Mouse (Mus musculus) fat pad, adult 2 months (tissue): ENCODE data around the gene Aqp2.

ENCODE experiments used
- DNase-seq: peaks from one replicate; pipeline ENCODE4 v3.0.0-alpha.2; 2011; ENCODE audit warnings: low read depth, low spot score; ENCODE audit errors: extremely low read depth

The Aqp2 gene

DNA sequence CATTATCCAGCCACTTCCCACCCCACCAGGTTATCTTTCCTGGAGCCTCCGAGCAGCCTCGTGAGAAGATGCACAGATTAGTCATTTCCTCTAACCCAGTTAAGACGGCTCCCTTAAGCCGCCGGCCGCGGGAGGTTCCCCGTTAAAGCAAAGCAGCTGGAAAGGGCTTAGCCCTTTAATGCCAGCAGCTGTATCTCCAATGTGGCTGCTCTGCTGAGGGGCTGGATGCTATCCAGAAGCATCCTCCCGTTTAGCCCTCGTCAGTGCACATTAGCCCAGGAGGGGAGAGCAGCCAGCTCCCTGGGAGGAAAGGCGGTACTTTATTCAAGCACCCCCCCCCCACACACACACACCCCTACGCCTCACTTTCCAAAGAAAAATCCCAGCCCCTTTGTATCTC, 35.9 kb downstream of the Aqp2 start:
- no peak for DNase-seq

DNA sequence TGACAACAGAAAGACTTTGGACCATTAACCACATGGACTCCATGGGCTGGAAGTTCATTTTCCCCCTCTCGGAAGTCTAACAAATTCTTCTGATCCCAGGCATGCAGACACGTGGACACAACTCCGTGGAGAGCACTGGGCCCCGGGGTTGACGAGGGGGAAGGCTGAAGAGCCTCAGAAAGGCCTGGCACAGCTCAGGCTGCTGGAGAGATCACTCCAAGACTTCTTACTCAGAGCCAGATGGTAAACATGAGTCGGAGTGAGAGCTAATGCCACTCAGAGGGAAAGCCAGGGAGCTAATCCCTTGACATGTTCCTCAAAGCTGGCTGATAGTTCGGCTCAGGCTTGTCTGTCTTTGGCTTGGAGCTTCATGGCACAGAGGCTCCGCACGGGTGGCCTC, 36.4 kb downstream of the Aqp2 start:
- DNase-seq = peak; percentile 4

DNA sequence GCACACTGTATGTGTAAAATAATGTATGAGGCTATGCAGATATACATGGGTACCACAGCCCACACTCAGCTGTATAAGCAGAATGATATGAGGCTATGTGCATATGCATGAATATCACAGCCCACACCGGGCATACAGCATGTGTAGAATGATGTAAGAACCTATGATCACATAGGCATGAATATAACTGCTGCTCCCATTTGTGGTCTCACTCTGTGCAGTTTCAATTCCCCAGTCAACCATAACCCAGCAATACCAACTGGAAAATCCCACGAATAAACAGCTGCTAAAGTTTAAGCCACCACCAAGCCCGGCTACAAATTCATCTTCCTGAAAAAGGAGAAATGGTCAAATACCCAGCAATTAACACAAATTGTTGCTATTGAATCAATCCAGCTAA, 39.7 kb downstream of the Aqp2 start:
- DNase-seq = no peak

DNA sequence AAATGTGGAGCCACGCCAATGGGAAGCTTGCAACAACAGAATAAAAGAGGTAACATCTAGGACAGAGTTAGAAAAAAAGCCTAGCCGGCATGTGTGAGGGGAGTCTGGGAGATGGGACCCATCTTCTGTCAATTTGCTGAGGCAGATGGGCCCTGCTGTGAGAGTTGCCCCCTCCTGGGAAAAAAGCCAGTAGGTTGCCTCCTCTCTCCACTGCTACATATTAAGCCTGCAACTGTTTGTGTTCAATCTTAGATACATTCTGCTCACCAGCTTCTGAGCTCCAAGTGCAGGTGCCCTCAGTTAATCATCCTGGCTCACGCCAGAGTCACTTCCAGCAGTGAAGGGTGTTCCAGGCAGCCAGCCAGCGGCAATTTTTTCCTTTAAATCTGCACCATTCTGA, 41.0 kb downstream of the Aqp2 start:
- no peak for DNase-seq

DNA sequence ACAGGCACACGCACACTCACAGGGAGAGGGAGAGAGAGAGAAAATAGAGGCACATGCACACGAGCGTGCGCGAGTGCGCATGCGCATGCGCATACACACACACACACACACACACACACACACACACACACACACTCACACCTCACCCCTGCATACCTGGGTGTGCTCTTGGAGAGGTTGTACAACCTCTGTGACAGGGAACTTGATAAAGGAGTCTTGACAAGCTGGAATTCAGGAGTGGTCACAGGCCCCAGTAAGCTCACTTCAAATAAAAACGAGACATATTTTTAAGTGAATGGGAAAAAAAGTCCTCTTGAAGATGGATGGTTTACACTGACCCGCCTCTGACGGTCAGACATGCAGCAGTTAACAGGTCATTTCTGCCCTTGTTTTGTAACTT, 43.2 kb downstream of the Aqp2 start:
- no peak for DNase-seq

DNA sequence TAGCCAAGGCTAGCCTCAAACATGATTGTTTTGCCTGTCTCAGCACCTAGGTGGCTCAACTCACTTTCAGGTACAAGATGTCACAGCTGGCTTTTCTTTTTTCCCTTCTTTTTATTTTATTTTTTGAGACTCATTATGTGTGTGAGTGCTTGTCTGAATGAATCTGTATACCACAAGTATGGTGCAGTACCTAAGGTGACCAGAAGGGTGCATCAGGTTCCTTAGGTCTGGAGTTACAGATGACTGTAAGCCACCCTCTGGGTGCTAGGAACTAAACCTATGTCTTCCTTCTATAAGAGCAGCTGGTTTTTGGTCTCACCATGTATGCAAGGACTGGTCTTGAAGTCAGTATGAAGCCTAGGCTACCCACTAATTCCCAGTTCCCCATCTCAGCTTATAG, 52.8 kb downstream of the Aqp2 start:
- no peak for DNase-seq
